Mouse (Mus musculus) hindbrain, embryonic 16.5 days (tissue): ENCODE measurements around the gene Utp20. TPM values are rescaled to one million over a fixed set of nuclear protein-coding genes. Genes with fewer than 3 reads are reported as not detected.

Experiments used
- ATAC-seq: fragments of 200-750 bp; cut with Nextera tagmentation; 2 replicates; pipeline ENCODE4 v1.8.0; 2017; ENCODE audit warnings: moderate TSS enrichment, moderate library complexity
- H3K27ac ChIP-seq: fragments of 300-500 bp; sonication (generic); 2 replicates; pipeline ENCODE4 v1.5.1; 2014; ENCODE audit warnings: low read depth, mild to moderate bottlenecking, control low read depth, low read length, moderate library complexity
- H3K27me3 ChIP-seq: fragments of 300-500 bp; sonication (generic); replicated peaks from 2 replicates; pipeline ENCODE4 v1.6.1; 2014; ENCODE audit warnings: low read length; ENCODE audit not compliant: control insufficient read depth, insufficient read depth
- H3K36me3 ChIP-seq: fragments of 300-500 bp; sonication (generic); 2 replicates; pipeline ENCODE4 v1.6.1; 2014; ENCODE audit warnings: mild to moderate bottlenecking, low read length, moderate library complexity, mixed read lengths; ENCODE audit not compliant: control insufficient read depth, insufficient read depth
- H3K4me1 ChIP-seq: fragments of 300-500 bp; sonication (generic); 2 replicates; pipeline ENCODE4 v1.6.1; 2014; ENCODE audit warnings: low read depth, low read length; ENCODE audit not compliant: control insufficient read depth, insufficient read depth
- H3K4me2 ChIP-seq: fragments of 300-500 bp; sonication (generic); 2 replicates; pipeline ENCODE4 v1.6.1; 2014; ENCODE audit warnings: mild to moderate bottlenecking, low read length, control low read depth, moderate library complexity
- H3K4me3 ChIP-seq: fragments of 300-500 bp; sonication (generic); 2 replicates; pipeline ENCODE4 v1.5.1; 2014; ENCODE audit warnings: mild to moderate bottlenecking, low read length, control low read depth, moderate library complexity
- H3K9ac ChIP-seq: fragments of 300-500 bp; sonication (generic); 2 replicates; pipeline ENCODE4 v1.6.1; 2014; ENCODE audit warnings: low read depth, mild to moderate bottlenecking, control low read depth, low read length, moderate library complexity
- H3K9me3 ChIP-seq: fragments of 300-500 bp; sonication (generic); 2 replicates; pipeline ENCODE4 v1.6.1; 2014; ENCODE audit warnings: mild to moderate bottlenecking, low read length, moderate library complexity; ENCODE audit not compliant: control insufficient read depth
- WGBS: fragments of 180-500 bp; shearing (Covaris S2); extraction: QIAGEN DNeasy Blood & Tissue Kit; methylation state at CpG from one replicate; pipeline ENCODE4 v1.1.7; 2014; 5-methylcytosine and 5-hydroxymethylcytosine counted together
- polyA plus RNA-seq: library from polyadenylated mRNA; unstranded; fragments of >200 nt; fragmentation: Nextera tagmentation; extraction: Ambion mirVana; gene quantifications from 2 replicates; pipeline ENCODE4 v1.2.1, GENCODE M21; 2015

The Utp20 gene
- polyA plus RNA-seq, 1 experiment from 2014 or later = 7.7 TPM

GRCm38 (mm10) chr10:88715621-88716020, 111.0 kb downstream of the Utp20 start:
- no peaks in the 10 kb centered on the region for H3K4me1 ChIP-seq
- H3K9ac ChIP-seq = no peak overlapping the region
- H3K4me2 ChIP-seq = no peak overlapping the region
- H3K9me3 ChIP-seq = no peaks in the 10 kb centered on the region
- no peak overlapping the region for H3K27ac ChIP-seq
- no peak overlapping the region for H3K4me3 ChIP-seq
- no peaks in the 10 kb centered on the region for H3K27me3 ChIP-seq
- H3K36me3 ChIP-seq = no peaks in the 10 kb centered on the region
- WGBS = 74% methylated on average over 6 of the region's 6 CpGs
- ATAC-seq = no peak

GRCm38 (mm10) chr10:88714744-88715143, 111.9 kb downstream of the Utp20 start:
- no peaks in the 10 kb centered on the region for H3K27me3 ChIP-seq
- H3K4me3 ChIP-seq = no peak overlapping the region
- no peaks in the 10 kb centered on the region for H3K36me3 ChIP-seq
- no peak overlapping the region for H3K9ac ChIP-seq
- no peaks in the 10 kb centered on the region for H3K4me1 ChIP-seq
- ATAC-seq = no peak
- no peak overlapping the region for H3K4me2 ChIP-seq
- 90% methylated on average over 4 of the region's 4 CpGs for WGBS
- H3K27ac ChIP-seq = no peak overlapping the region
- H3K9me3 ChIP-seq = no peaks in the 10 kb centered on the region

GRCm38 (mm10) chr10:88712359-88712758, 114.2 kb downstream of the Utp20 start:
- Histone ChIP-seq H3K9me3 (no peaks in the 10 kb centered on the region), H3K27ac (no peak overlapping the region), H3K36me3 (no peaks in the 10 kb centered on the region), H3K4me2 (no peak overlapping the region), H3K9ac (no peak overlapping the region), H3K27me3 (no peaks in the 10 kb centered on the region), H3K4me3 (no peak overlapping the region), H3K4me1 (no peaks in the 10 kb centered on the region)
- 87% methylated on average over 6 of the region's 6 CpGs for WGBS
- ATAC-seq = no peak

- H3K27me3 ChIP-seq = no peaks in the 10 kb centered on the region
- 57% methylated on average over 10 of the region's 10 CpGs for WGBS
- H3K4me2 ChIP-seq = no peak overlapping the region
- H3K27ac ChIP-seq = no peak overlapping the region
- no peak overlapping the region for H3K4me3 ChIP-seq
- no peak for ATAC-seq
- H3K4me1 ChIP-seq = no peaks in the 10 kb centered on the region
- H3K9me3 ChIP-seq = no peaks in the 10 kb centered on the region
- no peaks in the 10 kb centered on the region for H3K36me3 ChIP-seq
- H3K9ac ChIP-seq = no peak overlapping the region
These were observed 117.7 kb downstream of the Utp20 start for GRCm38 (mm10) chr10:88708671-88709523.

- Histone ChIP-seq H3K9ac (no peak overlapping the region), H3K4me3 (no peak overlapping the region), H3K4me1 (no peaks in the 10 kb centered on the region), H3K27ac (no peak overlapping the region), H3K9me3 (no peaks in the 10 kb centered on the region), H3K4me2 (no peak overlapping the region), H3K36me3 (no peaks in the 10 kb centered on the region), H3K27me3 (no peaks in the 10 kb centered on the region)
- no peak for ATAC-seq
- WGBS = 68% methylated on average over 6 of the region's 6 CpGs
These were observed 125.7 kb downstream of the Utp20 start for GRCm38 (mm10) chr10:88700938-88701337.

Other genes starting within 250 kb of the Utp20 start
- gene Mybpc1, start 221.7 kb downstream of the Utp20 start, polyA plus RNA-seq = 3.4 and 14.1 TPM in 2 replicates
- 0.24 and 0.28 TPM in 2 replicates for gene Spic, start 141.8 kb downstream of the Utp20 start, polyA plus RNA-seq
- gene Arl1, start 95.9 kb downstream of the Utp20 start, polyA plus RNA-seq = 157 and 166 TPM in 2 replicates
- gene Slc5a8, start 59.2 kb upstream of the Utp20 start, polyA plus RNA-seq = 0.05 and 0.11 TPM in 2 replicates